Mouse (Mus musculus): ENCODE results near the gene Sp2. TPM values are rescaled to one million over a fixed set of nuclear protein-coding genes. Genes with fewer than 3 reads are reported as not detected.

The Sp2 gene
- total RNA-seq, 1 experiment from 2014 or later = 7.1 TPM

DNA sequence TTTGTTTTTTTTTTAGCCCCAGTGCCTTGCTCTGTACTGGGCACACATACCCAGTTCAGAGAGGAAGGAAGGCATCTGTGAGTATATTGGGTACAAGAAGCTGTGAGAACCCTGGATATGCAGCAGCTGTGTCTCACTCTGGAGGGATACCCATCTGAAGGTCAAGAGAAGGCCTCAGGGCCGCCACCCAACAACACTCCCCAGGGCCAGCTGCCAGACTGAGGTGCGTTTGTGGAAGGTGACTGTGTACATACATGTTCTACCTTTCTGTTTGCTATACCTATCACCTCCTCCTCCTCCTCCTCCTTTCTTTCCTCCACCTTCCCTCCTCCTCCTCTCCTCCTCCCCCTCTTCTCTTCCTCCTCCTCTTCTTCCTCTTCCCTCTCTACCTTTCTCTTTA lies 54.7 kb downstream of the Sp2 start, which contains the start of gene Prr15l:
TSS of gene Prr15l (plus strand) at position 17 of the 400 bp plus-strand sequence.
- no peak for ATAC-seq (replicated peaks; ENCODE audit: insufficient number of reproducible peaks, low FRiP score, low TSS enrichment, poor library complexity, severe bottlenecking)

DNA sequence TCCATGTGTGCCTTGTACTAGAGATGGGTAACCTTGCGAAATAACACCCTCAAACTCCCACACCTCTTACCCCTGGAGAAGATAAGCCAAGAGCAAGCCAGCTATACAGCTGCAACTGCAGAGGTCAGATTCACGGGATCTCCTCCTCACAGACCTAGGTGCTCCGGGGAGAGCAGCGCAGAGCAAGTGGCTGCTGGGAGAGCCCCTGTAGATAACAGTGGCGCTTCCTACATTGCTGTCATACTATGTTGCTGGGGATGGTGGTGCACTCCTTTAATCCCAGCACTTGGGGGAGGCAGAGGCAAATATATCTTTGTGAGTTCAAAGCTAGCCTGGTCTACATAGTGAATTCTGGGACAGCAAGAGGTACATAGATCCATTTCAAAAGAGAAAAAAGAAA lies 56.2 kb downstream of the Sp2 start:
- ATAC-seq (replicated peaks; ENCODE audit: insufficient number of reproducible peaks, low FRiP score, low TSS enrichment, poor library complexity, severe bottlenecking) = no peak

DNA sequence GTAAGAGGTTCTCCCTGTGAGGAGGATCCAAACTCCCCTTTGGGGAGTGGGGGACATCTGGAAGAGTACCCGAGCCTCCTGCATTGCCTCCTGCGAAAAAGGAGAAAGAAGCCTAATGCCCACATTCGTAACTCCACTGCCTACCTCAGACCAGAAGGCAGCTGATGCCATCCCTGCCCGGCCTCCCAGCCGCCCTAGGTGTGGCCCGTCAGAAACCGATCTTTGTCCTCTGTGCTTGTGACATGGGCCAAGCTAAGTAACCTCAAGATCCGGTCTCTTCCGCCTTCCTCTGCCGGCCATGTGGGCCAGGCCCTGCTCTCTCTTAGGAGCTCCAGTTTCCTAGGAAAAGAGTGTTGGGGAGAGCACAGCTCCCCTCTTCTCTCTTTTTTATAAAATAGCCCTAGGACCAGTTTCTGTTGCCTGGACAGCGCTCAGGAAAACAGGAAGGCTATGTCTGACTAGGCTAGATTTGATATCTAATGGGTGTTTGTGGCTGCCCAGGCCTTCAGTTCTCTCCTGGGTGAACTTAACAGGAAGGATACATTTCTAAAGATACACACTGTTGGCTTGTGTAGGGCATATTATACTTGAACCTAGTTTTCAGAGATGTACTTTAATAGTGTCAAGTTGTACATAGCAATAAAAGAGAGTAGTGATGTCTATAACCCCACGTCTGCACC lies 57.1 kb downstream of the Sp2 start:
- ATAC-seq (replicated peaks; ENCODE audit: insufficient number of reproducible peaks, low FRiP score, low TSS enrichment, poor library complexity, severe bottlenecking) = peak; percentile 91

DNA sequence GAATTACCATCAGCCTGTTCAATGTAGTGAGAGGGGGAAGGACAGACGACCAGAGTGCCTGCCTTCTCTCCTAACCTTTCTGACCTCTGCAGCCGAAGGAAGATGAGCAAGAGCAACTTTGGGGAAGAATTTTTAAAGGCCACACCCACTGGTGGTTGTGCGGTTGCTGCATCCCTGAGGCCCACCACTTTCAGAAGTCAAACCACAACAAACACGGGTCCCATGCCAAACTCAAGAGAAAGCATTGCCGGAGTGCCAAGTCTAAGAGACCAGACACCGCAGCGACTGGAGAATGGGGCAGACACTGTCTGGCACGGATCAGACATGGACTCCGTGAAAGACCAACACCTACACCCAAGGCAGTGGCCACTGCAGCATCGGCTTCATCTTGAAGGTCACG lies 57.9 kb downstream of the Sp2 start:
- ATAC-seq (replicated peaks; ENCODE audit: insufficient number of reproducible peaks, low FRiP score, low TSS enrichment, poor library complexity, severe bottlenecking) = peak; percentile 82

DNA sequence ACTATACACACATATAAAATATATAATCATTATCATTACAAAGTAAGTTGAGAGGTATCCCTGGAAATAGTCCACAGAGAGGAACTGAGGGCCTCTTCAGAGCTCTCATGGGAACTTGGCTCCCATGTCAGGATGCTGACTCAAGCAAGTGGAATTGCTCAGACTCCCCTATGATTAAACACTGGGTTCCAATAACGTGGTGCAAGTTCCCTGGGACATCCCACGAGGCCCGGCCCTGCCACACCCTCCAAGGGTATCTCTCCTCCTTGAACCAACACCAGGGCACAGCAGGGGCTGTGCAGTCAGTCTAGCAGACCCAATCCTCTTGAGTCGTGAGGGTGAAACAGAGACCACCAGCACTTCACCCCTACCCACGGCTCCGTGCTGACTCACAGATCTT lies 63.8 kb downstream of the Sp2 start:
- ATAC-seq (replicated peaks; ENCODE audit: insufficient number of reproducible peaks, low FRiP score, low TSS enrichment, poor library complexity, severe bottlenecking) = no peak

DNA sequence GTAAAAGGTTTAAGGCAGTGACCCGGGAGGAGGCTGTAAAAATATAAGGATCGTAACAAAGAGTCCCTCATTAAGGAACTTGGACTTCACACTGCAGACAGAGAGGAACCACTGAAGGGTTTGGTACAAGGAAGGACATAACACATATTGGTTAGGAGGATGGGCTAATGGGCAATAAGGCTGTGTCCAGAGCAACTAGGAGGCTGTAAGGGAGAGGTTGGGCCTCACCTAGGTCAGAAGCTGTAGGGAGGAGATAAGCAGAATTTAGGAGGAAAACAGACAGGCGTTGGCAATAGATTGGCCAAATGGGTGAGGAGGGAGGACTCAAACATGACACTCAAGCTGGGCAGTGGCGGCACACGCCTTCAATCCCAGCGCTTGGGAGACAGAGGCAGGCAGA lies 65.3 kb downstream of the Sp2 start:
- no peak for ATAC-seq (replicated peaks; ENCODE audit: insufficient number of reproducible peaks, low FRiP score, low TSS enrichment, poor library complexity, severe bottlenecking)

DNA sequence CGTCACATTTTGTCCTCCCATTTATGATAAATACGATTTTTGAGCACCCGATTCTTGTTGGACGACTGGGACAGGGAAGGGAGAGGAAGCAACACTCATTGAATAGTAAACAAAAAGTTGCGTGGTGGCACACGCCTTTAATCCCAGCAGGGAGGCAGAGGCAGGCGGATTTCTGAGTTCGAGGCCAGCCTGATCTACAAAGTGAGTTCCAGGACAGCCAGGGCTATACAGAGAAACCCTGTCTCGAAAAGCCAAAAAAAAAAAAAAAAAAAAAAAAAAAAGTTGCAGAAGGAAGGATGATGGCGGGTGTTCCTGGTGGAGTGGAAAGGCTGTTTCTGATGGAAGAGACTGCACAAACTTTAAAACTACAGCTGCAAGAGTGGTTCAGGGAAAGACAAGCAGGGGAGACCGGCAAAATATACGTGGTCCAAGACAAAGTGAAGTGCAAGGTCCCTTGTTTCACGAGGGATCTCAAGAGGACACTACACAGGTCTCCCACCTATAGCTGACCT lies 65.8 kb downstream of the Sp2 start:
- ATAC-seq (replicated peaks; ENCODE audit: insufficient number of reproducible peaks, low FRiP score, low TSS enrichment, poor library complexity, severe bottlenecking) = no peak

DNA sequence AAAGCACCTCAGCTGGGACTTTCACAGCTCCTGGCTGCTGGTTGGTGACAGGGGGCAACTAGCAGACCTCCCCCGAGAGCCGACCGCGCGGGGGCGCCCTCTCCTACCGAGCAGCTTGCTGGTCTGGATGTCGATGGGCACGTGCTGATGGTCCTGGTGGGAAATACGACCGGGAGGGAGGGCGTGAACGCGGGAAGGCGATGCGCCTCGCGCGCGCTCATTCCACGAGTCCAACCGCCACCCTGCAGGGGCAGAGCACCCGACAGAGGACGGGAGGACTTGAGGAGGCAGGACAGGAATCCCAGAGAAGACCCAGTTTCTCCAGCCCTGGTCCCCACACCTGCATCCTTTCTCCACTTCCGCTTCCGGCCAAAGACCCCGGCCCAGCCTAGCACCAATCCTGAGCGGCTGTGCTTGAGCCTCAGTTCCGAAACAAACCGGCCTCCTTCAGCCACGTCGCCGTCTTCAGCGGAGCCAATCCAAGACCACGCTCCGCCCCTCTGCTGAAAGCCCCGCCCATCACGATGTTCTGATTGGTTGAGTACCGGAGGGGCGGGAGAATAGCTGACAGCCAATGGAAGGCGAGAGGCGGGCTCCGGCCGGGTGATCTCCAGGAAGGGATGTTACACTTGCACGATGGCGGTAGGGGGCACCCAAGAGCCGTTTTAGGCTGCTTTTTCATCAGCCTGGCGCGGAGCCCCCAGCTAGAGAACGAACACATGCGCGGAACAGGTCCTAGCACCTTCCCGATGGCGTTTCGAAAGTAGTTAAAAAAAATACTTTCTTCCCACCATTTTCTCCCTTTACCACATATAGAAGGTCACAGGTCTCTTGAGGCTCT lies 66.5 kb downstream of the Sp2 start, which contains the start of gene Cdk5rap3:
TSS of gene Cdk5rap3 (minus strand) at position 453 of the 841 bp plus-strand sequence.
- ATAC-seq (replicated peaks; ENCODE audit: insufficient number of reproducible peaks, low FRiP score, low TSS enrichment, poor library complexity, severe bottlenecking) = peak; percentile 97

DNA sequence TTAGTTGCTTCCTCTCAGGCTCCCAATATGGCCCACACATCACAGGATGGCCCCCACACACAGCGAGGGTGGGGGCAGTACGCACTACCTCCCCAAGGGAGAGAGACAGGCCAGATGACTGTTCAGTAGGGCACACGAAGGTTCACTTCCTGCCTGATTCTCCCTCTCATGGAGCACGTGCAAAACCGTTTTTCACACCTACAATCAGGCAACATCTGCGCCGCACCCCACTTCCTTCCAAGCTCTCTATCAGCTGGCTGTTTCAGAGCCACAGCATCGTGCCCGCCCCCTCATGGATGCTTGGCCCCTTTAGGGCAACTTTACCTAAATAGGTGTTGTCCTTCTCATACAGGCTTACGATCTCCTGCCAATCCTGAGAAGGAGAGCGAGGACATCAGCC lies 70.1 kb downstream of the Sp2 start:
- no peak for ATAC-seq (replicated peaks; ENCODE audit: insufficient number of reproducible peaks, low FRiP score, low TSS enrichment, poor library complexity, severe bottlenecking)

DNA sequence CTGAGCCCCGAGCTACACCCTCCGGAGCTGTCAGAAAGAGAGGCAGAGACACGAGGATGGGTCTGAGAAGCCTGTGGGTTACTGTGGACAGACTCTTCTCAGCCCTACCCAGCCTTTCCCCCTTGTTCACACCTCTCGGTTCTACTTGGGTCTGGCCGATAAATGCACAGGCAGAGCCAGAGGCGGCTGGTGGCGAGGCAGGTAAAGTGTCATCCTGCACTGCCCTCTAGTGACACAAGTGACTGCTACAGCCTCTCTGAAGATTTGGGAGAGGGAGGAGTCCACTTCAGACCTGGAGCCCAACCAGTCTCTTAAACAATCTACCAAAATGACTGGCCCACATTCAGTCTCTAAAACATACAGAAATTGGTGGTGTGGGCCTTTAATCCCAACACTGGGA lies 72.8 kb downstream of the Sp2 start:
- peak; percentile 64 for ATAC-seq (replicated peaks; ENCODE audit: insufficient number of reproducible peaks, low FRiP score, low TSS enrichment, poor library complexity, severe bottlenecking)

DNA sequence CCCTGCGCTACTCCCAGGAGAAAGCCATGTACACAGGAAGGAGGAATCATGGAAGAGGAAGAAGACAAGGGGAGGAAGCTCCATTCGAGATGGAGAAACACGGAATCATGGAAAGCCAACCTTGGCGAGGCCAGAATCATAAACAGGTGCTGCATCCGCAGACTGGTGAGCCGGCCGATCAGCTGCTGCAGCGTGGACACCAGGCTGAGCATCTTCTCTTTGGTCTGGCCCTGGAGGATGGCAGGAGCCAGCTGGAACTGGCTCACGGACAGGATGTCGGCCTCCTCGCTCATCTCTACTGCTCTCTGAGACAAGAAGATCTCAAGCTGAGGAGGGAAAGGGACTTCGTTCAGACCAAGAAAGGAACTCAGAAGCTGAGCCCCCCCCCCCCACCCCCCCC lies 74.2 kb downstream of the Sp2 start:
- no peak for ATAC-seq (replicated peaks; ENCODE audit: insufficient number of reproducible peaks, low FRiP score, low TSS enrichment, poor library complexity, severe bottlenecking)

DNA sequence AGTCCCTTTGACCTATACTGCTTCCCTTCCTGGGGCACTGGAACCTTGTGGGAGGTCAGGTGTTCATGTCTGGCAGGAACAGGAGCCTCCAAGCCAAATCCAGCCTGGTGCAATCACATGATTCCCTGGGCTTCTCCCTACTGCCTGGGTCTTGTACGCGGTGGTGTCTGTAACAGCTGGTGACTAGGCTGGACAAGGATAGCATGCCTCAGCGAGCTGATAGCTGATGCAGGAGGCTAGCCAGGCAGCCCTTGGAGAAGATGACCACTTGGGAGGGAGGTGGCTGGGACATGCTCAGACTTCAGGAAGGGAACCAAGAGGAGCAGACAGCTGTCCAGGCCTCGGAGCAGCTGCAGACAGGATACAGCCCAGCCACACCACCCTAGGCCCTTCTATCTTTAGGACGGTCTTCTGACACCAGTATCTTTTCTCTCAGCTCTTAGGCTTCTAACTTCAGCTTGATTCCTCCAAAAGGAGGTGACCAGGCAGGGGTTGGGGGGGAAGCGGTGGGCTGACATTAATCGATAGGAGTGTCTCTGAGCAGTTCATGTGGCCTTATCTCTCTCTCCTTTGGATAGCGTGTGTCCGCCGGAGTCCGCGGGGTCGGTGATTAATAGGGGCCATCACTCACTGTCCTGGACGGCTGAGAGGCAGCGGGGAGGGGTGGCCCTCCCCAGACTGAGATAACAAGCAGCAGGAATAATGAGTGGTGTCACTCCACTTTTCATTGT lies 76.2 kb downstream of the Sp2 start:
- no peak for ATAC-seq (replicated peaks; ENCODE audit: insufficient number of reproducible peaks, low FRiP score, low TSS enrichment, poor library complexity, severe bottlenecking)

Other genes starting within 250 kb of the Sp2 start
- gene Snx11, start 205.4 kb downstream of the Sp2 start, total RNA-seq (2017) = 40.6 to 60.6 TPM (median 40.8 TPM) in 3 replicates
- gene Cbx1, start 193.8 kb downstream of the Sp2 start, total RNA-seq (2017) = 31.6 to 66.7 TPM (median 54.0 TPM) in 3 replicates
- 56.7 to 65.5 TPM (median 62.2 TPM) in 3 replicates for gene Nfe2l1, start 153.0 kb downstream of the Sp2 start, total RNA-seq (2017)
- 0.48 TPM in 1 of 3 replicates, not detected in the others for gene Copz2, start 133.1 kb downstream of the Sp2 start, total RNA-seq (2017)
- gene Cdk5rap3, start 66.5 kb downstream of the Sp2 start, total RNA-seq (2017) = 38.4 to 51.0 TPM (median 44.6 TPM) in 3 replicates
- 0.29 TPM in 1 of 3 replicates, not detected in the others for gene Prr15l, start 54.9 kb downstream of the Sp2 start, total RNA-seq (2017)
- gene Pnpo, start 39.0 kb downstream of the Sp2 start, total RNA-seq (2017) = 18.3 to 23.7 TPM (median 20.6 TPM) in 3 replicates
- not detected in 3 replicates for gene Sp6, start 30.4 kb upstream of the Sp2 start, total RNA-seq (2017)
- gene Scrn2, start 47.0 kb upstream of the Sp2 start, total RNA-seq (2017) = 2.3 to 3.2 TPM (median 2.9 TPM) in 3 replicates
- not detected in 3 replicates for gene Lrrc46, start 58.4 kb upstream of the Sp2 start, total RNA-seq (2017)
- 12.3 to 17.5 TPM (median 13.4 TPM) in 3 replicates for gene Mrpl10, start 58.6 kb upstream of the Sp2 start, total RNA-seq (2017)
- 10.0 to 13.1 TPM (median 11.3 TPM) in 3 replicates for gene Osbpl7, start 67.7 kb upstream of the Sp2 start, total RNA-seq (2017)
- 25.3 to 119 TPM (median 30.9 TPM) in 3 replicates for gene Tbx21, start 132.4 kb upstream of the Sp2 start, total RNA-seq (2017)
- 23.2 to 34.3 TPM (median 24.7 TPM) in 3 replicates for gene Tbkbp1, start 168.5 kb upstream of the Sp2 start, total RNA-seq (2017)
- 192 to 282 TPM (median 240 TPM) in 3 replicates for gene Kpnb1, start 204.9 kb upstream of the Sp2 start, total RNA-seq (2017)

Data from monocyte, adult 5-6 weeks (primary cell).